Mouse (Mus musculus) thymus, postnatal 36 days (tissue): ENCODE data around the gene Pak6.

Experiments used
- DNase-seq, 2 experiments: peaks; one replicate each; pipeline ENCODE4 v3.0.0; 2022; ENCODE audit warnings: mixed read lengths in 2 of 2

Gene Pak6

DNA sequence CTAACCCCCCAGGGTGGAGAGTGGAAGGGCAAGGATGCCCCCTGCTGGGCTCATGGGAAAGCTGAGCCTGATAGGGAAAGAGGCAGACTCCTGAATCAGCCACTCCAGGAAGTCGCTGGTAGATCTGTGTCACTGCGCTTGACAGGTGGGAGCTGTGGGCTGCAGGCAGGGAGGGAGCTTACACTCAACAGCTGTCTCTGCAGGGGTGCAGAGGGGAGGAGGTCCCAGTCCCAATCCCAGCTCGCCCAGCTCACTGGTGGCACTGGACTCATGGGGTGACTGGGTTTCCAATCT is 67.5 kb downstream of the Pak6 start:
- peak; percentile 79 to 85 for DNase-seq

DNA sequence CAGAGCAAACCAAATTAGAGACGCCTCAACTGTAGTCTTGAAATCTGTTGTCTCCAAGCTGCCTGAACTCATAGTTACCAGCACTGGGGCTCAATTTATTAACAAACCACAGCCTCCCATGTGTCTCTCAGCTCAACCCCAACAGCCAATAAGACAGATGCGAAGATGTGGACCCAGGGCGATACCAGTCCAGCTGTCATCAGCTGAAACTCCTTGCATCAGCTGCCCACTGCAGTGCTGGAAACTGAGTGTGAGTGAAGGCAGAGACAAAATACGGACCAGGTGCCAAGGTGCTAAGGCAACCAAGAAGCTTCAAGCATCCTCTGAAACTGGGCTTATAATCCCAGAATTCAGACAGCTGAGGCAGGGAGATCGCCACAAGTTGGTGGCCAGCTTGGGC is 68.9 kb downstream of the Pak6 start:
- peak in 1 of 2 experiments; percentile 0 for DNase-seq

DNA sequence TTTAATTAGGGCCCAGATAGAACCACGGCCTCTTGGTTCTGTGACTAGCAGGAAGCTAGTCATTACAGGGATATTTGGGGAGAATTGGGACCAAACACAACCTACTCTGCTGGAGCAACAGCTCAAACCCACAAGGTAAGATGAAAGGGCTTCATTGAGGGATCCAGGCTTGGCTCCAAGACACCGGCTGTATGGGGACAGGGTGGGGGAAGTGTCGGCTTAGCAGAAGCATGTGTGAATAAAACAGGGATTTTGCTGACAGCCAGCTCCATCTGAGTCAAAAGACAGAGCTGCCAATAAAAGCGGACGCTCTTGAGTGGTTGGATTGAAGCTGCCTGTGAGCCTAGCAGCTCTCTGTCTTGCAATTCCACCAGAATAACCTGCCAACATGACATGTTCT is 70.2 kb downstream of the Pak6 start:
- peak in 1 of 2 experiments; percentile 1 for DNase-seq

DNA sequence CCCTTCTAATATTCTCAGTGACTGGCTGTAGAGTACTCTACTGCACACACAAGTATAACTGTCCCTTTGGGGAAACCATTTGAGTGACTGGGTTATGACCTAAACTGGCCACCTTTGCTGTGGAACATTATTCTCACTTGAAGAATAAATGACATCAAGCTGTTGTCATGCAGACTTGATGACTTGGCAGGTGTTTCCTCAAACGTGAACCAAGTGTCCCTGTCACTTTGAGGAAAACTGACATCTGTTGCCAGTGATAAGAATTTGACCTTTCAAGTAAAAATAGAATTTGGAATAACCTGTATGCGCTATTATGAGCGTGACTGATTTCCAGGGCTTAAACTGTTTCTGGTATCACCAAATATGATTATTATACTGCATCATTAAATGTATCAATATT is 77.2 kb downstream of the Pak6 start:
- DNase-seq = peak in 1 of 2 experiments; percentile 0

DNA sequence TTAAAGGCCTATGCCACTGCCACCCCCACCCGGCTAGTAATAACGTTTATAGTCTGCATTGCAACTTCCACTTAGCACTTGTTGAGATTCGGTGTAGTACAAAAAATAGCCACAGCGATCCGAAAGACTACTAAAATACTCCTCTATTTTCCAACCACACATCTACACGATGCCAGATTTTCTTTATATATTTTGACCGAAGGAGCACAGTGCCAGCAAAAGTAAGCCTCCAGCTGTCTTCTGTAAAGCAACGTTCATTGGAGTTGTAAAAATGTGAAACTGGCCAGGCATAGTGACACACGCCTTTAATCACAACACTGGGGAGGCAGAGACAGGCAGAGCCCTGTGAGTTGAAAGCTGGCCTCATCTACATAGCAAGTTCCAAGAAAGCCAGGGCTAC is 78.1 kb downstream of the Pak6 start:
- DNase-seq = peak in 1 of 2 experiments; percentile 0

DNA sequence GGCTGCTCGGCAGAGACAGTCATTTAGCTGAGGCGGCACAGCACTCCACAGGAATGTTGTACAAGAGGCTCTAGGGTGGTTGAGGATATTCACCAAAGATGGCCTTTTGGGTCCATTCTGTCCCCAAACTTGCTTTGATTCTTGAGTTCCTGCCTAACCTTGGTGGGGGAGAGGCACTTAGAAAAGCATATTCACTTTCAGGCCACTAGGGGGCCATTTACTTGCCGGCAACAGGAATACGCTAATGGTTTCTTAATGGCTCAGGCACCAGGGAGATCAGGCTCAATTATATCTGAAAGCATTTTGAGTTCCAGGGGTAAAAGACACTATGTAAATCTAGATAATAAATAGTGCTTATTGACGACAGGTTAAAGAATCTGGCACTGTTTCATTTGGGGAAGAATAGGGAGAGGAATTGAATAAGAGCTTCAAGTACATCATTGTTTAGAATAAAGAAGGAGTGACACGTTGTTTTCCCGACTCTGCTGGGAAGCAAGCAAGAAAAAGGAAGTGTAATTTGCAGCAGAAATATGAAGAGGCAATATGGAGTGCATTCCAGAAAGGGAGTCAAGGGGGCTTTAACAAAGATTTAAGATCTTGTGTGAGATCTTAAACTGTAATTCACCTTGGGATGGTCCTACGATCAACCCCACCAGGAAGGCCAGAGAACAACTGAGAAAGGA is 80.3 kb downstream of the Pak6 start:
- DNase-seq = peak in 1 of 2 experiments; percentile 10

DNA sequence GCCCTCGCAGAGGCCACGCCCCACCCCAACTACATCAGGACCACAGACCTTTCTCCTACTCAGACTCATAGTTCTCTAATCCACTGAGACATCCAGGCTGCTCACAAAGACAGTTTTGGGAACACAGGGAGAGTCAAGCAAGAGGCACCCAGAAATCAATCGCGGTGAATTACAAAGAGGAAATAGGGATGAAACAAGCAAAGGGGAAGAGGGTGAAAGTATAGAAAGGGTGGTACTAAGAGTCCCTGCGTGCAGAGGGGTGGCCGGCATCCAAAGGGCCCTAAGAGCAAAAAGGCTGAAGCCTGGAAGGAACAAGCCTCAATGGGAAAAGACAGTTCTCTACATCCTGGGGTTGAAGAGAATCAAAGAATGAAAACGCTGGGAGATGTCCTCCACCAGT is 81.5 kb downstream of the Pak6 start:
- peak in 1 of 2 experiments; percentile 12 for DNase-seq

DNA sequence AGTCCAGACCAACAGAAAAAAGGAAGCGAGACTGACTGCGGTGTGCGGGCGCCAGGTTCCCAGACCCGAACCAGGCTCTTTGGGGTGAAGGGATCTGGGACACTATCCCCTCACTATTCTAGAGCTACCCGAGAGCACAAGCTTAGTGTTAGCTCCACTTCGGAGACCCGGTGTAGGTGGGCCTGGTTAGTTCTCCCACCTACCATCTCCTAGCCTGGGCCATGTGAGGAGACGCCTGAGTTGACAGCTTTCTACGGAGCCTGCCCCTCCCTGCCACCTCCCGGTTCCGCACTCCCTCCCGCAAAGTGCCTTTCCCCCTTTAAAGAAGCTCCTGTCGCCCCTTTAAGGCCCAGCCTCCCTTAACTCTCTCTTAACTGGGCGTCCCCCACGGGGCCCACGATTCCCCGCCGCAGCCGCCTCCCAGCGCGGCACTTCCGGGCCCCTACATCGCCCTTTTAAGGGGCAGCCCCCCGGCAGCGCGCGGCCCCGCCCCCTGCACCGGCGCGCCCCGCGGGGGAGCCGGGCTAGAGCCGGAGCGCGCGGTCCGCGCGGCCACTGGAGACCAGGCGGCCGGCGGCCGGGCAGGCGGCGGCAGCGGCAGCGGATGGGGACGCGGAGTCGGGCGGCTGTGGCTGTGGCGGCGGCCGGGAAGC is 82.3 kb downstream of the Pak6 start, which contains the start of gene Inafm2:
Gene Inafm2, plus strand, starts transcription at position 527 of the 653 bp plus-strand sequence.
- peak; percentile 92 to 95 for DNase-seq

DNA sequence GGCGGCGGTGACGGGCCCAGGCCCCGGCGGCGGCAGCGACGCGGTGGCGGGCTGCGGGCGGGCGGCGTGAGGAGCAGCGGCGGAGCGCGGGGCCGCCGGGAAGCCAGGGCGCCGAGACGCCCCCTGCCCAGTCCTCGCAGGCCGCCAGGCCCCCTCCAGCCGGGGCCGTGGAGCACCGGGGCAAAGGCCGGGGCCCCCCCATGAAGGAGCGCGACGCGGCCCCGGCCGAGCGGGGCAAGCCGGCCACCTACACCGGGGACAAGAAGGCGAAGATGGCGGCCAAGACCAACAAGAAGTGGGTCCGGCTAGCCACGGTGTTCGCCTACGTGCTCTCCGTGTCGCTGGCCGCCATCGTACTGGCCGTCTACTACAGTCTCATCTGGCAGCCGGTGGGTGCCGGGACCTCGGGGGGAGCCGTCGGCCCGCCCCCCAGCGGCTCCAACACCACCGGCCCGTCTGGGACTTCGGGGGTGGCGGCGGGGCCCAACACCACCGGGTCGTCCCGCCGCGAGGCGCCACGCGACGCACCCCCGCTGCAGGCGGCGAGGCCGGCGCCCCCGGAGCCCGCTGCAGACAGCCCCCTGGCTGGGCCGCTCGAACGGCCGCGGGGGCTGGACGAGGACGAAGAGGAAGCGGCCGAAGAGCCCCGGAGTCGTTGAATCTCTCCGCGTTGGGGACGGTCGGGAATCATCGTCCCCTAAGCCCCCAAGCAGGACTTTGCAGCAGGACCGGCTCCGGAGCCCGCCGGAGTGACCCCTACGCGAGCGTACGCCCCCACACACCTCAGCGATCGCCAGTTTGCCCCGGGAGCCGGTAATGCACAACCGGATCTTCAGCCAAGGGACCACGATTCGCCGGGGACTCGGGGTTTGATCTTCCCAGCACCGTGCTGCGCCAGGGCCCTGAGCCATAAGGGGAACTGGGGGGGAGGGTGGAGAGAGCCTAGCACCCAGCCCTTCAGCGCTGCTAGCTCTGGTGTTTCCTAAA is 83.1 kb downstream of the Pak6 start:
- peak; percentile 55 to 68 for DNase-seq

DNA sequence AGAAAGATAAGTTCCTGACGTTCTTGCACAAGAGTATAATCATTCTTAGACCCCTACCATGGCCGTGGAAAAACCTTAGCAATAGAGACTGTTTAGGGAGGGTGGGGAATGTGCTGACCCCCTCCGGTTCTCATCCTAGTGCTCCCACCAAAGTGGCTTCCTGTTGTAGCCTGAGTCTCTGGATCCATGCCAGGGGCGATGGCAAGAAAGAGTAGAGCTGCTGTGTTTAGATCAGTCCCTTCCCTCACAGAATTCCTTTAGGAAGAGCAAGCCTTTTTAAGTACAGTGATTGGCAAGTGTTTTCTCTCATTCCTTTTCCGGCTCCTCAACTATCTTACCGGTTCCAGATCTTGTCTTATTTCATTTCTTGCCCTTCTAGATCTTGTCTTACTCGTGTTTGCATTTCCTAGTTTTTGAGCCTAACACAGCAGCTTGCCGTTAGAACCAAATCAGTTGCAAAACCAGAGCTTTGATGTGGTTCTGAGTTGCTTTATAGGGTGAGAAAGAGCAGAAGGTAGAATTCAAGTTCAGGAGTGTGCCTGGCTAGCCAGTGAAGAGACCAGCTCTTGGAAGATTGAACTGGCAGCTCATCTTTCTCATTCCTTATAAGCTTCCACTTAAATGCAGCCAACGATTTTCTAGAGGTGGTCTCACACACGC is 84.3 kb downstream of the Pak6 start:
- peak; percentile 19 to 27 for DNase-seq
